Mouse (Mus musculus): ENCODE data around the gene Entpd8. TPM values are rescaled to one million over a fixed set of nuclear protein-coding genes. Genes with fewer than 3 reads are reported as not detected.
A peak's percentile ranks its signal among the peaks of the same experiment; 100 is the strongest.

The Entpd8 gene
- polyA plus RNA-seq (2014; fragmentation: Nextera tagmentation; extraction: Ambion mirVana): not detected in 2 replicates

- Histone ChIP-seq H3K27ac (ENCODE audit: low read depth, low read length) (no peak within 1 kb of the TSS), H3K36me3 (ENCODE audit: control insufficient read depth, insufficient read depth, low read length) (no peaks in the 10 kb centered on the region), H3K9ac (ENCODE audit: low read length) (no peak within 1 kb of the TSS), H3K4me3 (ENCODE audit: low read depth, low read length) (no peak within 1 kb of the TSS), H3K9me3 (ENCODE audit: control insufficient read depth, low read length) (no peaks in the 10 kb centered on the region), H3K4me1 (ENCODE audit: control insufficient read depth, insufficient read depth, low read length) (no peaks in the 10 kb centered on the region), H3K27me3 (ENCODE audit: control insufficient read depth, insufficient read depth, low read length) (no peaks in the 10 kb centered on the region), H3K4me2 (no peak within 1 kb of the TSS)
- ATAC-seq (ENCODE audit: low FRiP score): no peak
- 55% methylated on average over 5 of the region's 5 CpGs for WGBS
- no peak for DNase-seq (ENCODE audit: low spot score, missing footprints)
These were observed at the start of gene Entpd8 for GRCm38 (mm10) chr2:25080076-25080475. Gene Entpd8 (plus strand): TSS chr2:25080304.

- Histone ChIP-seq H3K9me3 (ENCODE audit: control insufficient read depth, low read length) (no peaks in the 10 kb centered on the region), H3K4me2 (no peak overlapping the region), H3K4me1 (ENCODE audit: control insufficient read depth, insufficient read depth, low read length) (no peaks in the 10 kb centered on the region), H3K27me3 (ENCODE audit: control insufficient read depth, insufficient read depth, low read length) (no peaks in the 10 kb centered on the region), H3K27ac (ENCODE audit: low read depth, low read length) (no peak overlapping the region), H3K4me3 (ENCODE audit: low read depth, low read length) (no peak overlapping the region), H3K9ac (ENCODE audit: low read length) (no peak overlapping the region), H3K36me3 (ENCODE audit: control insufficient read depth, insufficient read depth, low read length) (no peaks in the 10 kb centered on the region)
- WGBS: 92% methylated on average over 4 of the region's 4 CpGs
- no peak for DNase-seq (ENCODE audit: low spot score, missing footprints)
- ATAC-seq (ENCODE audit: low FRiP score): no peak
These were observed 45.1 kb upstream of the Entpd8 start for GRCm38 (mm10) chr2:25034994-25035393.

GRCm38 (mm10) chr2:25040089-25040488 is 40.0 kb upstream of the Entpd8 start:
- ATAC-seq (ENCODE audit: low FRiP score) (no peak), DNase-seq (ENCODE audit: low spot score, missing footprints) (no peak)
- 82% methylated on average over 5 of the region's 5 CpGs for WGBS
- Histone ChIP-seq H3K4me3 (ENCODE audit: low read depth, low read length) (no peak overlapping the region), H3K27me3 (ENCODE audit: control insufficient read depth, insufficient read depth, low read length) (no peaks in the 10 kb centered on the region), H3K9ac (ENCODE audit: low read length) (no peak overlapping the region), H3K4me1 (ENCODE audit: control insufficient read depth, insufficient read depth, low read length) (no peaks in the 10 kb centered on the region), H3K9me3 (ENCODE audit: control insufficient read depth, low read length) (no peaks in the 10 kb centered on the region), H3K4me2 (no peak overlapping the region), H3K27ac (ENCODE audit: low read depth, low read length) (no peak overlapping the region), H3K36me3 (ENCODE audit: control insufficient read depth, insufficient read depth, low read length) (no peaks in the 10 kb centered on the region)

- H3K9me3 ChIP-seq (ENCODE audit: control insufficient read depth, low read length): no peaks in the 10 kb centered on the region
- WGBS: 93% methylated on average over 7 of the region's 7 CpGs
- H3K4me2 ChIP-seq: no peak overlapping the region
- H3K27ac ChIP-seq (ENCODE audit: low read depth, low read length): no peak overlapping the region
- H3K4me1 ChIP-seq (ENCODE audit: control insufficient read depth, insufficient read depth, low read length): peaks cover 12% of the 10 kb centered on the region
- DNase-seq (ENCODE audit: low spot score, missing footprints): no peak
- no peaks in the 10 kb centered on the region for H3K36me3 ChIP-seq (ENCODE audit: control insufficient read depth, insufficient read depth, low read length)
- no peaks in the 10 kb centered on the region for H3K27me3 ChIP-seq (ENCODE audit: control insufficient read depth, insufficient read depth, low read length)
- no peak overlapping the region for H3K4me3 ChIP-seq (ENCODE audit: low read depth, low read length)
- H3K9ac ChIP-seq (ENCODE audit: low read length): no peak overlapping the region
- ATAC-seq (ENCODE audit: low FRiP score): no peak
These were observed 29.2 kb upstream of the Entpd8 start for GRCm38 (mm10) chr2:25050921-25051320.

- Histone ChIP-seq H3K27me3 (ENCODE audit: control insufficient read depth, insufficient read depth, low read length) (no peaks in the 10 kb centered on the region), H3K4me3 (ENCODE audit: low read depth, low read length) (no peak overlapping the region), H3K27ac (ENCODE audit: low read depth, low read length) (no peak overlapping the region), H3K9ac (ENCODE audit: low read length) (no peak overlapping the region), H3K4me2 (no peak overlapping the region), H3K9me3 (ENCODE audit: control insufficient read depth, low read length) (no peaks in the 10 kb centered on the region), H3K4me1 (ENCODE audit: control insufficient read depth, insufficient read depth, low read length) (peaks cover 12% of the 10 kb centered on the region), H3K36me3 (ENCODE audit: control insufficient read depth, insufficient read depth, low read length) (no peaks in the 10 kb centered on the region)
- ATAC-seq (ENCODE audit: low FRiP score): no peak
- 84% methylated on average over 8 of the region's 8 CpGs for WGBS
- DNase-seq (ENCODE audit: low spot score, missing footprints): no peak
These were observed 28.7 kb upstream of the Entpd8 start for GRCm38 (mm10) chr2:25051450-25051849.

GRCm38 (mm10) chr2:25053101-25053500 is 27.0 kb upstream of the Entpd8 start:
- no peak overlapping the region for H3K9ac ChIP-seq (ENCODE audit: low read length)

GRCm38 (mm10) chr2:25054221-25055067 is 25.7 kb upstream of the Entpd8 start, which contains the start of gene Nsmf:
Gene Nsmf (plus strand): TSS chr2:25054355.
- peak within 1 kb of the TSS; percentile 79 for H3K4me2 ChIP-seq
- peak within 1 kb of the TSS; percentile 90 for H3K4me3 ChIP-seq (ENCODE audit: low read depth, low read length)
- peak; percentile 97 for DNase-seq (ENCODE audit: low spot score, missing footprints)
- H3K9me3 ChIP-seq (ENCODE audit: control insufficient read depth, low read length): no peaks in the 10 kb centered on the region
- peaks cover 12% of the 10 kb centered on the region for H3K4me1 ChIP-seq (ENCODE audit: control insufficient read depth, insufficient read depth, low read length)
- H3K27ac ChIP-seq (ENCODE audit: low read depth, low read length): no peak within 1 kb of the TSS
- ATAC-seq (ENCODE audit: low FRiP score): peak; percentile 96
- peak within 1 kb of the TSS; percentile 87 for H3K9ac ChIP-seq (ENCODE audit: low read length)
- H3K27me3 ChIP-seq (ENCODE audit: control insufficient read depth, insufficient read depth, low read length): no peaks in the 10 kb centered on the region
- 6% methylated on average over 44 of the region's 47 CpGs for WGBS
- peaks cover 6% of the 10 kb centered on the region; the same call in 1 of the 2 replicates for H3K36me3 ChIP-seq (ENCODE audit: control insufficient read depth, insufficient read depth, low read length)

More at GRCm38 (mm10) chr2:25053101-25053500, 27.0 kb upstream of the Entpd8 start:
- no peak overlapping the region for H3K4me3 ChIP-seq (ENCODE audit: low read depth, low read length)
- H3K36me3 ChIP-seq (ENCODE audit: control insufficient read depth, insufficient read depth, low read length): peaks cover 4% of the 10 kb centered on the region; the same call in 1 of the 2 replicates
- DNase-seq (ENCODE audit: low spot score, missing footprints) (no peak), ATAC-seq (ENCODE audit: low FRiP score) (no peak)
- no peaks in the 10 kb centered on the region for H3K27me3 ChIP-seq (ENCODE audit: control insufficient read depth, insufficient read depth, low read length)
- H3K27ac ChIP-seq (ENCODE audit: low read depth, low read length): no peak overlapping the region
- 87% methylated on average over 6 of the region's 6 CpGs for WGBS
- no peaks in the 10 kb centered on the region for H3K9me3 ChIP-seq (ENCODE audit: control insufficient read depth, low read length)
- H3K4me2 ChIP-seq: no peak overlapping the region
- peaks cover 12% of the 10 kb centered on the region for H3K4me1 ChIP-seq (ENCODE audit: control insufficient read depth, insufficient read depth, low read length)

GRCm38 (mm10) chr2:25055068-25055405 is 25.1 kb upstream of the Entpd8 start:
- Histone ChIP-seq H3K9ac (ENCODE audit: low read length) (peak overlapping the region; percentile 87), H3K4me3 (ENCODE audit: low read depth, low read length) (peak overlapping the region; percentile 90), H3K9me3 (ENCODE audit: control insufficient read depth, low read length) (no peaks in the 10 kb centered on the region), H3K4me1 (ENCODE audit: control insufficient read depth, insufficient read depth, low read length) (peaks cover 12% of the 10 kb centered on the region), H3K36me3 (ENCODE audit: control insufficient read depth, insufficient read depth, low read length) (peaks cover 6% of the 10 kb centered on the region; the same call in 1 of the 2 replicates), H3K4me2 (peak overlapping the region; percentile 79), H3K27me3 (ENCODE audit: control insufficient read depth, insufficient read depth, low read length) (no peaks in the 10 kb centered on the region), H3K27ac (ENCODE audit: low read depth, low read length) (no peak overlapping the region)
- ATAC-seq (ENCODE audit: low FRiP score) (peak; percentile 31), DNase-seq (ENCODE audit: low spot score, missing footprints) (no peak)
- WGBS: 52% methylated on average over 2 of the region's 2 CpGs

- H3K4me2 ChIP-seq: peak overlapping the region; percentile 79; the same call in 1 of the 2 replicates
- peaks cover 12% of the 10 kb centered on the region for H3K4me1 ChIP-seq (ENCODE audit: control insufficient read depth, insufficient read depth, low read length)
- H3K36me3 ChIP-seq (ENCODE audit: control insufficient read depth, insufficient read depth, low read length): peaks cover 6% of the 10 kb centered on the region; the same call in 1 of the 2 replicates
- peak overlapping the region; percentile 87 for H3K9ac ChIP-seq (ENCODE audit: low read length)
- no peak overlapping the region for H3K27ac ChIP-seq (ENCODE audit: low read depth, low read length)
- H3K4me3 ChIP-seq (ENCODE audit: low read depth, low read length): peak overlapping the region; percentile 90
- ATAC-seq (ENCODE audit: low FRiP score) (0 out of 2 replicates have a peak, but pooled peaks have one; percentile 0), DNase-seq (ENCODE audit: low spot score, missing footprints) (no peak)
- no peaks in the 10 kb centered on the region for H3K27me3 ChIP-seq (ENCODE audit: control insufficient read depth, insufficient read depth, low read length)
- WGBS: 89% methylated on average over 21 of the region's 21 CpGs
- no peaks in the 10 kb centered on the region for H3K9me3 ChIP-seq (ENCODE audit: control insufficient read depth, low read length)
These were observed 24.5 kb upstream of the Entpd8 start for GRCm38 (mm10) chr2:25055409-25056155.

Measured in midbrain, embryonic 11.5 days (tissue).